Mouse (Mus musculus): Measurements from ENCODE around the gene Kdm2a.

Gene Kdm2a

DNA sequence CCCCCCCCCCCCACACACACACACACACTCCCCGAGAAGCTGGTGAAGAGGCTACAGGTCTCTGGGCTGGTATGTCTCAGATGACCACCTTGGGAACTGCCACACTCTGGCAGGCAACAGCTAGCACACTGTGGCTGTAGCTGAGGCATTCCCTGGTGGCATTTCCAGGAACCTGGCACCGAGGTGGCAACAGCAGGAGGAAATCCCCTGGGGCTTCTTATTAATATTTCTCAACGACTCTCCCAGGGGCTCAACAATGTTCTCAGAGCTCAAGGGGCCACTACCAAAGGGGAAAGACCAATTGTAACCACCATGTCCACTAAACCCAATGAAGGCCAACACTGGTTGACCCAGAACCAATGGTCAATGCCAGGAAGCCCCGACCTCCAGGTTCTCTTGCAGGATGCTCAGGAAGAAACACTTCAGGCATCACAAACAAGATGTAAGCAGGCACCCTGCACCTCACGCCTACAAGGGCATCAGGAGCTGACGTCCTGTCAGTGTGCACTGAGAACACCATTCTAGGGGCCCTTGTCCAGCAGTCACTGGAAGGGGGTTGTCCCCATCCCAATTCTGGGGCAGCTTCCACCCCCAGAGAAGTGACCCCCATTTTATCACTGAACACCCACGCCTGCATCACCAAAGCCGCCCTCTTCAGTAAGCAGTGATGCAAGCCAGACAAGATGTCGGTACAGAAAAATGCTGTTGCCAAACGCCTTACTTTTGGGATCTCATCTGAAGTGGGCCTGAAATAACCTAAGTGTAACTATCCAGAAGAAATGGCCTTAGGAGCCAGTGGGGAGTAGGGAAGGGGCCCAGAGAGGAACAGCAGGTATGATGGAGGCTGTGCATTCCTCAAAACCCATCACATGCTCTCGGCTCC, 97.0 kb downstream of the Kdm2a start:
- CTCF ChIA-PET: interaction anchor here (0.6 to 2.3 kb wide), 12 partner anchors 9 to 259 kb away, joined by 3 to 8 read pairs (median 4); partner anchors contain the start of gene Ankrd13d (in 1 of the 4)
- POLR2A ChIA-PET: interaction anchor here in 3 of 4 experiments (0.5 to 6.7 kb wide), 14 partner anchors 8 to 267 kb away, joined by 3 to 32 read pairs (median 4); partner anchors contain the start of gene Ankrd13d (in 1 of the 3)

DNA sequence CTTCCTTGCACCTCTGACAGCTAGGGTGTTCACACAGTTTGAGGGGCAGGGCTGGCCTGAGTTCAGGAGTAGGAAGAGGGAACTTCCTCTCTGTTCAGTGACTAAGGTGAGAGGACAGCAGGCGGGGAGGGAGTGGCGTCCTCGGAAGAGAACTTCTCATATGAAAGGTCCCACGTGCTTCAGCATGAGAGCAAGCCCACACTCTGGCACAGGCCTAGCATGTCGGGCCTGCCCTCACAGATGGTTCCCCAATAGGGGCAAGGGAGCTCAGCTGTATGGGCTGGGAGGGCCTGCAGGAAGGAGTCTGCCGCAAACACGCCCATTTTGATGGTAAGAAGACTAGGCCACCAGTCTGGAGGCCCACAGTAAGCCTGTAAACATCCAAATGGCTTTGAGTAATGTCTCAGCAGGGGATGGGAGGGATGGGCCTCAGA, 97.8 kb downstream of the Kdm2a start:
- ChIA-PET CTCF (interaction anchor here (0.7 to 2.3 kb wide), 10 partner anchors 9 to 55 kb away, joined by 3 to 8 read pairs (median 3); partner anchors contain the start of gene Ankrd13d (in 2 of the 4)), POLR2A (interaction anchor here (0.5 to 6.7 kb wide), 17 partner anchors 8 to 244 kb away, joined by 3 to 32 read pairs (median 3); partner anchors contain the start of genes Ankrd13d (in 1 of the 4), Pold4 (in 1 of the 4) and Ppp1ca (in 1 of the 4))

GRCm38 (mm10) chr19:4299574-4300270, 98.4 kb downstream of the Kdm2a start:
- ChIA-PET CTCF (interaction anchor here (0.5 to 2.3 kb wide), 7 partner anchors 10 to 1353 kb away, joined by 3 to 11 read pairs (median 4); partner anchors contain the start of gene Ankrd13d (in 2 of the 4)), POLR2A (interaction anchor here (0.5 to 6.7 kb wide), 19 partner anchors 8 to 141 kb away, joined by 3 to 32 read pairs (median 4); partner anchors contain the start of genes Ankrd13d (in 1 of the 4), Pold4 (in 1 of the 4), Ppp1ca (in 1 of the 4) and Rad9a (in 1 of the 4))

DNA sequence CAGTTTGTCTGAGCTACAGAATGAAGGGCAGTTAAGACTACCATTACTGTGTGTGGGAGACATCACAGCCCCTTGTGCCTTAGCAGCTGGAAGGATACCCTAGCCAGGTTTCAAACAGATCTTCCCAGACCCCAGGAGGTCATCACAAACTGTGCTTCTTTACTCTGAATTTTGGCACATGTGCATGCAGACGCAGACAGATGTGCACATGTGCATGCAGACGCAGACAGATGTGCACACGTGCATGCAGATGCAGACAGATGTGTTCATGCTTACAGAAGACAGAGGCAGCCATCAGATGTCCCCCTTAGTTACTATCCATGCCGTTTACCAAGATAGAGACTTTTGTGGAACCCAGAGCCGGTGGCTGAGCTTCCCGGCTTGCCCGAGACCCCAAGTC, 99.0 kb downstream of the Kdm2a start:
- ChIA-PET CTCF (interaction anchor here in 2 of 4 experiments (0.8 to 2.3 kb wide), 4 partner anchors 16 to 44 kb away, joined by 3 to 8 read pairs (median 6); partner anchors contain the start of gene Ankrd13d (in 2 of the 2)), POLR2A (interaction anchor here in 3 of 4 experiments (0.8 to 6.7 kb wide), 12 partner anchors 10 to 142 kb away, joined by 3 to 32 read pairs (median 4); partner anchors contain the start of genes Ankrd13d (in 1 of the 3), Ppp1ca (in 1 of the 3), Rad9a (in 1 of the 3) and Ssh3 (in 1 of the 3))

GRCm38 (mm10) chr19:4298322-4299121, 99.6 kb downstream of the Kdm2a start:
- ChIA-PET POLR2A (interaction anchor here in 2 of 4 experiments (1.0 to 6.7 kb wide), 10 partner anchors 10 to 44 kb away, joined by 3 to 32 read pairs (median 4); partner anchors contain the start of genes Ankrd13d (in 1 of the 2) and Ssh3 (in 1 of the 2)), CTCF (interaction anchor here in 3 of 4 experiments (0.7 to 2.3 kb wide), 9 partner anchors 15 to 44 kb away, joined by 3 to 17 read pairs (median 4); partner anchors contain the start of gene Ankrd13d (in 3 of the 3))

DNA sequence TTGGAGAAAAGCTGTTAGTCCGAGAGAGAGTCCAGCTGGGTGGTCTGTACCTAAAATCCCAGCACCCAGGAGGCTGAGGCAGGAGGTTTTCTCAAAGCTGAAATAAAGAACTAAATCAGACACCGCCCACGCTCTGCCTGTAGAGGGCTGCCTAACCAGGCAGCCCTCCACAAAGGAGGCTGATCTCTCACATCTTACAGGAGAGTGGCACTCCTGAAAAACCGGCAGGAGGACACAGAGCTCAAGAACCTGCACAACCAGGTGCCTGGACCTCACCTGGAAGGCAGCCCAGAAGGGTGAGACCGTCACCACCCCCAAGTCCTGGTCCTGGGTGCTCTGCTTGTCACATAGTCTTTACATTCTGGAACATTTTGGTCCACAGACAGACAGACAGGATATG, 100.2 kb downstream of the Kdm2a start:
- POLR2A ChIA-PET: interaction anchor here in 3 of 4 experiments (0.6 to 6.7 kb wide), 8 partner anchors 8 to 105 kb away, joined by 3 to 32 read pairs (median 4); partner anchors contain the start of genes Ankrd13d (in 1 of the 3), Grk2 (in 1 of the 3) and Ssh3 (in 1 of the 3)
- CTCF ChIA-PET: interaction anchor here in 3 of 4 experiments (0.6 to 2.5 kb wide), 9 partner anchors 15 to 998 kb away, joined by 3 to 17 read pairs (median 4); partner anchors contain the start of genes Ankrd13d (in 3 of the 3) and Sf3b2 (in 1 of the 3)

- CTCF ChIA-PET: interaction anchor here in 2 of 4 experiments (0.7 to 2.5 kb wide), 3 partner anchors 13 to 121 kb away, joined by 3 to 17 read pairs (median 12); partner anchors contain the start of gene Ankrd13d (in 2 of the 2)
- POLR2A ChIA-PET: interaction anchor here in 2 of 4 experiments (0.7 to 1.9 kb wide), 5 partner anchors 8 to 34 kb away, joined by 3 to 6 read pairs (median 4); partner anchors contain the start of genes Grk2 (in 1 of the 2) and Ssh3 (in 1 of the 2)
Measured at GRCm38 (mm10) chr19:4296611-4297010, 101.5 kb downstream of the Kdm2a start.

- POLR2A ChIA-PET: interaction anchor here (0.7 to 2.5 kb wide), 8 partner anchors 10 to 1001 kb away, joined by 3 to 18 read pairs (median 4); partner anchors contain the start of genes Ankrd13d (in 2 of the 4), Grk2 (in 2 of the 4) and Ndufv1 (in 1 of the 4)
- CTCF ChIA-PET: interaction anchor here in 2 of 4 experiments (2.5 to 3.0 kb wide), 2 partner anchors 12 to 13 kb away, joined by 12 to 28 read pairs; partner anchors contain the start of gene Ankrd13d (in 2 of the 2)
Measured at GRCm38 (mm10) chr19:4295391-4295790, 102.7 kb downstream of the Kdm2a start.

DNA sequence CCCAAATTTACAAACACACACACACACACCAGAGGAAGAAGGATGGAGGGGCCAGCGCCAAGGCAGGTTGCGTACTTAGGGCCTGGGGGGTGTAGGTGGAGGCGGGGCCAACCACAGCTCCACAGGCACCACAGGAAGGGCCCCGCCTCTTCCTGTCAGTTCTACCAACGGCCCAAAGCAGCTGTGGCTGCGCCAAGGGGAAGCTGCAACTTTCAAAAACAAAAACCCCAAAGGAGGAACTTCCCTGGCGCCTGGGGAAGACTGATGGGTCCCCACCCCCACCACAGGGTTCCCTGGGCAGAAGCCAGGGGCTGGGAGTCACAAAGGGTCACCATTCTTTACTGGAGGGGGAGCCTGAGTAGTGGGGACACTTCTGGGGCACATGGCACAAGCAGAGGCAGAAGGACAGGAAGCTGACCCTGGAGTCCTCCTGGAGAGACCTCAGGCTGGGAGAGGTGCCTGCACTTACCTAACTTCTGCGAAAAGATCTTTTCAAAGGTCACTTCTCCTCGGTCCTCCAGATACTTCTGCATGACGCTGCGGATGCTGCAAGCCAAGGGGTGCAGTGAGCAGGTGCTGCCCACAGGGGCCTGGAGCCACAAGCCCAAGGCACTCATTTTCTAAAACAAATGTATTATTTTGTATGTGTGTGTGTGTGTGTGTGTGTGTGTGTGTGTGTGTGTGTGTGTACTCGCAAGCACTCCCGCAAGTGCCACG, 103.5 kb downstream of the Kdm2a start:
- CTCF ChIA-PET: interaction anchor here in 3 of 4 experiments (0.7 to 3.0 kb wide), 10 partner anchors 11 to 209 kb away, joined by 3 to 28 read pairs (median 3); partner anchors contain the start of genes Ankrd13d (in 2 of the 3) and Grk2 (in 1 of the 3)
- POLR2A ChIA-PET: interaction anchor here (0.6 to 3.6 kb wide), 26 partner anchors 9 to 1002 kb away, joined by 3 to 18 read pairs (median 4); partner anchors contain the start of genes Ankrd13d (in 3 of the 4), Grk2 (in 3 of the 4), Ssh3 (in 2 of the 4) and Aip (in 1 of the 4)

- POLR2A ChIA-PET: interaction anchor here in 2 of 4 experiments (1.0 to 3.6 kb wide), 5 partner anchors 8 to 84 kb away, joined by 3 to 17 read pairs (median 4); partner anchors contain the start of gene Ankrd13d (in 2 of the 2)
- CTCF ChIA-PET: interaction anchor here in 2 of 4 experiments (0.5 to 1.7 kb wide), 4 partner anchors 8 to 712 kb away, joined by 4 to 7 read pairs (median 5); partner anchors contain the start of gene Ankrd13d (in 1 of the 2)
Measured at GRCm38 (mm10) chr19:4291161-4291560, 106.9 kb downstream of the Kdm2a start.

DNA sequence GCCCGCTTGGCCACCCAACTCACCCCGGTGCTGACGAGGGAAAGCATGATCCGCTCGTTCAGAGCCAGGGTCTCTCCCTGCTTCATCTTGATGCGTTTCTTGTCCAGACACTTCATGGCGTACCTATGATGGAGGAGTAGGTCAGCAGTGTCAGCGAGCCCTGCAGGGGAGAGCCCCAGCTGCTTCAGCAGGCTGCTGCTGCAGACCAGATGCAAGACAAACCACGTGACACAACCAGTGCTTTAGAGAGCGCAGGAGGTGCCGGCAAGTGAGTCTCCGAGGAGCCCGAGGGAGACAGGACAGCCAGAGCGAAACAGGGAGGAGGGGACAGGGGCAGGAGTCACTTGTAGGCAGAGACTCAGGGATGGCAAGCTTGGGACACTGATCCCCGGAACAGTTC, 107.3 kb downstream of the Kdm2a start:
- ChIA-PET POLR2A (interaction anchor here in 2 of 4 experiments (0.9 to 1.5 kb wide), 6 partner anchors 7 to 83 kb away, joined by 3 to 5 read pairs (median 3); partner anchors contain the start of gene Ankrd13d (in 1 of the 2)), CTCF (interaction anchor here in 2 of 4 experiments (0.5 to 1.7 kb wide), 3 partner anchors 7 to 713 kb away, joined by 4 to 7 read pairs (median 5); partner anchors contain the start of gene Ankrd13d (in 1 of the 2))

DNA sequence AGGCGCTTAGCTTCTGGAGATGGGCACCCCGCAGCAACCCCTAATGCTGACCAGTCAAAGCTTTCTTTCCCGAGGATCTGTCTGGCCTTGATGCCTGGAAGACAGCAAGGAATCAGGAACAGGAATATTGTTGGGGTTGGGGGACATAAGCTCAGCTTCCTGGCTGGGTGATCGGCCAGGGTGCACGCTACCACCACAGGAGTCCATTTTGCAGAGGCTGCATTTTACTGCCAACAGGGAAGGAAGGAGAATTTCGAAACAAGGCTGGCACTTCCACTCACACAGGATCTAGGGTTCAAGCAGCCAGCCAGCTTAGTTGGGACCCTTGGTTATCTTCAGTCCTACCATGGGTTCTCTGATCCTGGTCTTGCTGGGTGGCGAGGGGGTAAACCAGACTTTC, 114.4 kb downstream of the Kdm2a start:
- CTCF ChIA-PET: interaction anchor here (0.6 to 2.9 kb wide), 61 partner anchors 8 to 1204 kb away, joined by 3 to 33 read pairs (median 4); partner anchors contain the start of genes Ssh3 (in 3 of the 4), Grk2 (in 2 of the 4), AC124502.3 (in 1 of the 4) and Aip (in 1 of the 4)

GRCm38 (mm10) chr19:4282898-4283553, 115.1 kb downstream of the Kdm2a start, which contains the start of gene Ankrd13d:
Gene Ankrd13d, minus strand, starts transcription at chr19:4283137.
- POLR2A ChIA-PET: interaction anchor here (0.5 to 4.3 kb wide), 65 partner anchors 9 to 1638 kb away, joined by 3 to 32 read pairs (median 4); partner anchors contain the start of genes Grk2 (in 3 of the 4), Ssh3 (in 3 of the 4), Aip (in 2 of the 4) and Cdk2ap2 (in 2 of the 4)
- CTCF ChIA-PET: interaction anchor here (0.5 to 2.9 kb wide), 72 partner anchors 9 to 1205 kb away, joined by 3 to 33 read pairs (median 4); partner anchors contain the start of genes Ssh3 (in 3 of the 4), Grk2 (in 2 of the 4), Ndufv1 (in 2 of the 4) and Pold4 (in 2 of the 4)

More for the DNA sequence above, 114.4 kb downstream of the Kdm2a start:
- POLR2A ChIA-PET: interaction anchor here in 3 of 4 experiments (0.6 to 4.3 kb wide), 55 partner anchors 8 to 1638 kb away, joined by 3 to 32 read pairs (median 4); partner anchors contain the start of genes Ssh3 (in 3 of the 3), Aip (in 2 of the 3), Cdk2ap2 (in 2 of the 3) and Grk2 (in 2 of the 3)

GRCm38 (mm10) chr19:4280425-4280824, 117.7 kb downstream of the Kdm2a start:
- CTCF ChIA-PET: interaction anchor here (0.5 to 1.7 kb wide), 8 partner anchors 10 to 88 kb away, joined by 3 to 6 read pairs (median 3); partner anchors contain the start of genes Rad9a (in 1 of the 4) and Ssh3 (in 1 of the 4)
- POLR2A ChIA-PET: interaction anchor here in 2 of 4 experiments (0.5 to 4.3 kb wide), 10 partner anchors 8 to 238 kb away, joined by 3 to 26 read pairs (median 3); partner anchors contain the start of genes Gstp2 (in 1 of the 2), Rps6kb2 (in 1 of the 2) and Ssh3 (in 1 of the 2)

Data from embryonic stem cell, embryonic (primary cell).